8 mouse cellular contexts compared by ENCODE assay signal in genomic region chr5:115844766-115845634, GRCm38 (mm10). TPM values are rescaled to one million over a fixed set of nuclear protein-coding genes. Genes with fewer than 3 reads are reported as not detected.
A peak's percentile ranks its signal among the peaks of the same experiment; 100 is the strongest.
DNase-seq lines count a peak whose midpoint lies in the region; ATAC-seq lines count a peak whose summit lies in the region.

Cit (plus strand) TSS chr5:115845278.

- DNase-seq in 3134 (ENCODE audit: extremely low read depth, insufficient read length, low spot score) = peak; percentile 90
- peak; percentile 87 for DNase-seq in adrenal gland, postnatal 25 days
- DNase-seq in embryonic facial prominence, embryonic 11.5 days (ENCODE audit: low spot score) = peak; percentile 98
- DNase-seq in heart, adult 11 months = peak; percentile 99
- peak; percentile 78 for DNase-seq in kidney, adult 11 months
- DNase-seq in limb, embryonic 10.5 days (ENCODE audit: low spot score) = peak; percentile 92
- peak; percentile 85 for DNase-seq in skeletal muscle tissue, adult 2 months (ENCODE audit: low read depth, low spot score)

- peak within 1 kb of the TSS; percentile 81 for H3K4me2 ChIP-seq in embryonic facial prominence, embryonic 11.5 days (ENCODE audit: low read depth, low read length)
- peak within 1 kb of the TSS; percentile 96 for H3K4me2 ChIP-seq in midbrain, embryonic 12.5 days (replicated peaks)

- H3K4me1 ChIP-seq in embryonic facial prominence, embryonic 11.5 days (ENCODE audit: control insufficient read depth, insufficient read depth, low read length) = no peaks in the 10 kb centered on the region; the same call in 1 of the 2 replicates
- H3K4me1 ChIP-seq in limb, embryonic 10.5 days = peaks cover 17% of the 10 kb centered on the region
- H3K4me1 ChIP-seq in midbrain, embryonic 12.5 days = peaks cover 43% of the 10 kb centered on the region

- no peaks in the 10 kb centered on the region for H3K27me3 ChIP-seq in embryonic facial prominence, embryonic 11.5 days (ENCODE audit: control insufficient read depth, insufficient read depth, low read length)
- no peaks in the 10 kb centered on the region for H3K27me3 ChIP-seq in limb, embryonic 10.5 days (ENCODE audit: low read depth, poor library complexity, severe bottlenecking)
- H3K27me3 ChIP-seq in midbrain, embryonic 12.5 days = no peaks in the 10 kb centered on the region

- ATAC-seq in embryonic facial prominence, embryonic 11.5 days (replicated peaks; ENCODE audit: insufficient number of reproducible peaks, low FRiP score, low TSS enrichment, low read depth) = peak; percentile 98
- ATAC-seq in midbrain, embryonic 12.5 days (ENCODE audit: low FRiP score, low read depth) = peak; percentile 99

- H3K36me3 ChIP-seq in embryonic facial prominence, embryonic 11.5 days (replicated peaks; ENCODE audit: control insufficient read depth, insufficient read depth, low read depth, low read length) = no peaks in the 10 kb centered on the region
- peaks cover 30% of the 10 kb centered on the region for H3K36me3 ChIP-seq in limb, embryonic 10.5 days
- peaks cover 25% of the 10 kb centered on the region for H3K36me3 ChIP-seq in midbrain, embryonic 12.5 days

- no peaks in the 10 kb centered on the region for H3K9me3 ChIP-seq in embryonic facial prominence, embryonic 11.5 days (replicated peaks; ENCODE audit: control insufficient read depth, low read length)
- H3K9me3 ChIP-seq in limb, embryonic 10.5 days (replicated peaks) = no peaks in the 10 kb centered on the region
- no peaks in the 10 kb centered on the region for H3K9me3 ChIP-seq in midbrain, embryonic 12.5 days

- 0 out of 2 replicates have a peak within 1 kb of the TSS, but pooled peaks have one; percentile 6 for H3K27ac ChIP-seq in embryonic facial prominence, embryonic 11.5 days (replicated peaks; ENCODE audit: low read depth, low read length)
- peak within 1 kb of the TSS; percentile 93 for H3K27ac ChIP-seq in limb, embryonic 10.5 days
- peak within 1 kb of the TSS; percentile 61 for H3K27ac ChIP-seq in midbrain, embryonic 12.5 days (replicated peaks)

- peak within 1 kb of the TSS; percentile 79 for H3K9ac ChIP-seq in embryonic facial prominence, embryonic 11.5 days (replicated peaks; ENCODE audit: low read length)
- H3K9ac ChIP-seq in midbrain, embryonic 12.5 days (replicated peaks) = peak within 1 kb of the TSS; percentile 82

- peak within 1 kb of the TSS; percentile 92 for H3K4me3 ChIP-seq in embryonic facial prominence, embryonic 11.5 days (ENCODE audit: low read depth, low read length)
- peak within 1 kb of the TSS; percentile 96 for H3K4me3 ChIP-seq in limb, embryonic 10.5 days
- H3K4me3 ChIP-seq in midbrain, embryonic 12.5 days = peak within 1 kb of the TSS; percentile 78

- under 1% methylated on average over 42 of the region's 42 CpGs for WGBS in embryonic facial prominence, embryonic 11.5 days
- WGBS in limb, embryonic 10.5 days = under 1% methylated on average over 42 of the region's 42 CpGs
- whole genome bisulfite sequencing in midbrain, embryonic 12.5 days = under 1% methylated on average over 41 of the region's 42 CpGs

RNA-seq across cellular contexts. Expression of gene Cit, which starts in this region (rescaled TPM):
- 8.4 and 10.1 TPM in 2 replicates for total RNA-seq in adrenal gland, postnatal 25 days (2021)
- 25.3 and 26.9 TPM in 2 replicates for polyA plus RNA-seq in embryonic facial prominence, embryonic 11.5 days (2014; fragmentation: Nextera tagmentation; extraction: Ambion mirVana)
- 36.0 and 39.4 TPM in 2 replicates for polyA plus RNA-seq in limb, embryonic 10.5 days (2016; fragmentation: Nextera tagmentation; extraction: Ambion mirVana)
- 40.6 and 42.5 TPM in 2 replicates for polyA plus RNA-seq in midbrain, embryonic 12.5 days (2016; fragmentation: Nextera tagmentation; extraction: Ambion mirVana)

Comparison
In these comparisons a context has a peak if more than half of its experiments do, and no peak if none do; other contexts are left out.
1. Peak in every context shown above with its lines: DNase-seq, ATAC-seq, H3K4me3 ChIP-seq and H3K27ac ChIP-seq.
2. H3K27ac ChIP-seq: peak in every context shown above with its lines; median percentile 93 in limb, embryonic 10.5 days; 61 in midbrain, embryonic 12.5 days; 6 in embryonic facial prominence, embryonic 11.5 days.